Mouse (Mus musculus) urinary bladder, postnatal 36 days (tissue): ENCODE measurements around the gene Sgpp1.

Experiments
- DNase-seq, 2 experiments: peaks; one replicate each; pipeline ENCODE4 v3.0.0; 2022; ENCODE audit warnings: low spot score in 2 of 2, mixed read lengths in 1 of 2

The Sgpp1 gene

GRCm38 (mm10) chr12:75735246-75736200 lies at the start of gene Sgpp1:
Gene Sgpp1 (minus strand): TSS chr12:75735729.
- peak; percentile 70 to 78 for DNase-seq

GRCm38 (mm10) chr12:75784271-75784751 lies 48.8 kb upstream of the Sgpp1 start:
- no peak for DNase-seq

- DNase-seq: no peak
These were observed 46.5 kb upstream of the Sgpp1 start for GRCm38 (mm10) chr12:75781995-75782394.

- DNase-seq: no peak
These were observed 45.9 kb upstream of the Sgpp1 start for GRCm38 (mm10) chr12:75781445-75781844.

- DNase-seq: peak; percentile 42 to 54
These were observed 37.0 kb upstream of the Sgpp1 start for GRCm38 (mm10) chr12:75772424-75773034.

- DNase-seq: no peak
These were observed 35.9 kb upstream of the Sgpp1 start for GRCm38 (mm10) chr12:75771410-75771809.

- DNase-seq: no peak
These were observed 31.4 kb upstream of the Sgpp1 start for GRCm38 (mm10) chr12:75766885-75767317.

GRCm38 (mm10) chr12:75766395-75766794 lies 30.9 kb upstream of the Sgpp1 start:
- no peak for DNase-seq

- DNase-seq: no peak
These were observed 30.2 kb upstream of the Sgpp1 start for GRCm38 (mm10) chr12:75765751-75766150.

- DNase-seq: no peak
These were observed 20.9 kb upstream of the Sgpp1 start for GRCm38 (mm10) chr12:75756387-75756786.

GRCm38 (mm10) chr12:75753730-75754129 lies 18.2 kb upstream of the Sgpp1 start:
- no peak for DNase-seq

GRCm38 (mm10) chr12:75752077-75752476 lies 16.5 kb upstream of the Sgpp1 start:
- no peak for DNase-seq

GRCm38 (mm10) chr12:75748574-75748973 lies 13.0 kb upstream of the Sgpp1 start:
- no peak for DNase-seq

GRCm38 (mm10) chr12:75745697-75746290 lies 10.3 kb upstream of the Sgpp1 start:
- DNase-seq: no peak

GRCm38 (mm10) chr12:75742101-75742500 lies 6.6 kb upstream of the Sgpp1 start:
- no peak for DNase-seq

GRCm38 (mm10) chr12:75741273-75741672 lies 5.7 kb upstream of the Sgpp1 start:
- no peak for DNase-seq

GRCm38 (mm10) chr12:75740451-75740850 lies 4.9 kb upstream of the Sgpp1 start:
- no peak for DNase-seq

- DNase-seq: no peak
These were observed 4.1 kb upstream of the Sgpp1 start for GRCm38 (mm10) chr12:75739611-75740010.

GRCm38 (mm10) chr12:75736296-75736695 lies 767 bp upstream of the Sgpp1 start:
- DNase-seq: no peak

GRCm38 (mm10) chr12:75734891-75735245 lies 661 bp downstream of the Sgpp1 start:
- peak in 1 of 2 experiments; percentile 9 for DNase-seq

- no peak for DNase-seq
These were observed 1.4 kb downstream of the Sgpp1 start for GRCm38 (mm10) chr12:75734167-75734566.

GRCm38 (mm10) chr12:75733331-75734070 lies 2.0 kb downstream of the Sgpp1 start:
- DNase-seq: no peak
